Mouse (Mus musculus): Measurements from ENCODE around the gene Ccdc105. TPM values are rescaled to one million over a fixed set of nuclear protein-coding genes. Genes with fewer than 3 reads are reported as not detected.

Gene Ccdc105
- not detected for polyA plus RNA-seq (2014; fragmentation: Illumina TruSeq; extraction: RNeasy Lipid Tissue Mini Kit (QIAGEN cat#74804); ENCODE audit: insufficient read depth, low read depth, low replicate concordance)

DNA sequence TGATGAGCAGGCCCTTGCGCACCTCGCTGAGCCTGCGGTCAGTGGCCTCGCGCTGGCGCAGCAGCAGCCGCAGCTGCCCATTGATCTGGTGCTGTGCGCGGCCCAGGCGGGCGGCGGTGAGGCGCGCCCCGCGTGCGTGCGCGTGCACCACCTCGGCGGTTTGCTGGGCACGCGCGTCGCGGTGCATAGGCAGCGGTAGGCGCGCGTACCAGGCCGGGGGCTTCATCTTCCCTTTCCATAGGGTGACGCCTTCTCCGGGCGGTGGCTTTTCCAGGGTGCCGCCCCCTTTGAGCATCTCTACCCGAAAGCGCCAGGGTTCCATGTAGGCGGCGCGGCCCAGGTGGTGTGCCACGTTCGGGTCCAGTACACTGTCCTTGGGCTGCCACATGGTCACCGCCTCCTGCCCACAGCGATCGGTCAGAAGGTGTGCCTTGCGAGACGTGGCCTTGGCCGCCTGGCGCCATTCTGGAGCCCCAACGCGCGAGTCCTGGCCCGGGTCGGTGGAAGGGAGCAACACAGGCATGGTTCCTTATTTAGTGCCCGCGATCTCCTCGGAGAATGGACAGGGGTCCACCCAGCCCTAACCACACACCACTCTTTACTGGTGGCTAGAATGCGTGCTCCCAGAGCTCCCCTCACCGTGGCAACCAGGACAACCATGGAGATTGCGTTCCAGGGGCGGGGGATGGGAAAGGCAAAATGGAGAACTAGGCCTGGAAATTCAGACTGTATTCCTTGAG, at the start of gene Ccdc105:
TSS of gene Ccdc105 (minus strand) at position 614 of the 740 bp plus-strand sequence.

DNA sequence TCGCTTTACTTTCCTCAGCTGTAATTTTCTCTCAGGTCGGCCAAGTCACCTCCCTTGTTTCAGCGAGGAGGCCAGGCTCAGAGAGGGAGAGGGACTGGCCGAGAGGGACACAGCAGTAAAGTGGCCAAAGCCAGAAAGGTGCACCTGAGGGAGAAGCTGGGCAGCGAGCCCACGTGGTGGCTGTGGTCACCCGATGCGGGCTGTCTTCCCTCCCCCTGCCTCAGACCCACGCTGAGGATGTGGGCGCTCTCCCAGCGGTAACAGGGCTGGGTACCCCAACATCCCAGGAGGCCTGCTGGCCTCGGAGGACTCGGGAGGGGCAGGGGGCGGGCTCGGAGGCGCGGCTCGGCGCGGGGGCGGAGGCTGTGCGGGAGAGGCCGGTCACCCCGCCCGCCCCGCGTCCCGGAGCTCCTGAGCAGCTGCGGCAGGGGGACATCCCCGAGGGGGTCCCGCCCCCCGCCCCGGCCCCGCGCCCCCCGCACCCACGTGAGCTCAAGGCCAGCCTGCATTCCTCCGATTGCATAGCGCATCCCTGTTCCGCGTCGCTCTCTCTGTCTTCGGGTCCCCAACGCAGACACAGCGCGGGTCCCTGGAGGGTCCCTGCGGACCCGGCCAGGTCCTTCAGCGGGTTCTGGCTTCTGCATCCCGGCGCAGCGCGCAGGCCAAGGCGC, 27.3 kb upstream of the Ccdc105 start, which contains the start of gene Slc1a6:
TSS of gene Slc1a6 (plus strand) at position 516 of the 671 bp plus-strand sequence.

DNA sequence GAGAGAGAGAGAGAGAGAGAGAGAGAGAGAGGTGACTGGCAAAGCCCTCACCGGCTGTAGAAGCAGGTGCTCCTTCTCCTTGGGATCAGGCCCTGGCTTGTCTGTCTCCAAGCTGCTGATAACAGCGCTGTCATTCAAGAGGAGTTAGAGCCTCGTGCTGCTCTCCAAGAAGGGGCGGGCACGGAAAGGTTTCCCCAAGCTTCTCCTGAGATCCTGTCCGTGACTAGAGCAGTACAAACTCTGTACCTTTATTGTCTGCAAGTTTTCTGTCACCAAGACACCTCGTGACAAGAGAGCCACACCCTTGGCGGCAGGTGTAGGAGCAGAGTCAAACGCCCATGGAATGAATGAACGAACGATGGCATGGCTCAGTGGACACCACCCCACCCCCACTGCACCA, 34.8 kb downstream of the Ccdc105 start, which contains the start of gene Casp14:
TSS of gene Casp14 (minus strand) at position 239 of the 400 bp plus-strand sequence.

Other genes starting within 250 kb of the Ccdc105 start
- gene Olfr1358, start 235.6 kb downstream of the Ccdc105 start, polyA plus RNA-seq (2014; fragmentation: Illumina TruSeq; extraction: RNeasy Lipid Tissue Mini Kit (QIAGEN cat#74804); ENCODE audit: insufficient read depth, low read depth, low replicate concordance) = not detected
- 19.7 TPM for gene Ilvbl, start 178.7 kb downstream of the Ccdc105 start, polyA plus RNA-seq (2014; fragmentation: Illumina TruSeq; extraction: RNeasy Lipid Tissue Mini Kit (QIAGEN cat#74804); ENCODE audit: insufficient read depth, low read depth, low replicate concordance)
- gene Syde1, start 161.1 kb downstream of the Ccdc105 start, polyA plus RNA-seq (2014; fragmentation: Illumina TruSeq; extraction: RNeasy Lipid Tissue Mini Kit (QIAGEN cat#74804); ENCODE audit: insufficient read depth, low read depth, low replicate concordance) = 24.7 TPM
- gene Olfr1357, start 135.0 kb downstream of the Ccdc105 start, polyA plus RNA-seq (2014; fragmentation: Illumina TruSeq; extraction: RNeasy Lipid Tissue Mini Kit (QIAGEN cat#74804); ENCODE audit: insufficient read depth, low read depth, low replicate concordance) = not detected
- gene Casp14, start 34.8 kb downstream of the Ccdc105 start, polyA plus RNA-seq (2014; fragmentation: Illumina TruSeq; extraction: RNeasy Lipid Tissue Mini Kit (QIAGEN cat#74804); ENCODE audit: insufficient read depth, low read depth, low replicate concordance) = not detected
- gene Slc1a6, start 27.4 kb upstream of the Ccdc105 start, polyA plus RNA-seq (2014; fragmentation: Illumina TruSeq; extraction: RNeasy Lipid Tissue Mini Kit (QIAGEN cat#74804); ENCODE audit: insufficient read depth, low read depth, low replicate concordance) = 0.25 TPM
- gene Olfr1356, start 99.1 kb upstream of the Ccdc105 start, polyA plus RNA-seq (2014; fragmentation: Illumina TruSeq; extraction: RNeasy Lipid Tissue Mini Kit (QIAGEN cat#74804); ENCODE audit: insufficient read depth, low read depth, low replicate concordance) = not detected
- not detected for gene Olfr1355, start 122.5 kb upstream of the Ccdc105 start, polyA plus RNA-seq (2014; fragmentation: Illumina TruSeq; extraction: RNeasy Lipid Tissue Mini Kit (QIAGEN cat#74804); ENCODE audit: insufficient read depth, low read depth, low replicate concordance)
- gene Olfr1354, start 160.1 kb upstream of the Ccdc105 start, polyA plus RNA-seq (2014; fragmentation: Illumina TruSeq; extraction: RNeasy Lipid Tissue Mini Kit (QIAGEN cat#74804); ENCODE audit: insufficient read depth, low read depth, low replicate concordance) = not detected
- not detected for gene Olfr8, start 197.6 kb upstream of the Ccdc105 start, polyA plus RNA-seq (2014; fragmentation: Illumina TruSeq; extraction: RNeasy Lipid Tissue Mini Kit (QIAGEN cat#74804); ENCODE audit: insufficient read depth, low read depth, low replicate concordance)
- not detected for gene Olfr1353, start 210.2 kb upstream of the Ccdc105 start, polyA plus RNA-seq (2014; fragmentation: Illumina TruSeq; extraction: RNeasy Lipid Tissue Mini Kit (QIAGEN cat#74804); ENCODE audit: insufficient read depth, low read depth, low replicate concordance)
- gene Olfr1352, start 228.0 kb upstream of the Ccdc105 start, polyA plus RNA-seq (2014; fragmentation: Illumina TruSeq; extraction: RNeasy Lipid Tissue Mini Kit (QIAGEN cat#74804); ENCODE audit: insufficient read depth, low read depth, low replicate concordance) = not detected